Mouse (Mus musculus) CD4-positive naive resting alpha-beta T cell, adult 57 days (primary cell): ENCODE results near the gene Pla2g10. TPM values are rescaled to one million over a fixed set of nuclear protein-coding genes. Genes with fewer than 3 reads are reported as not detected.

Experiments
- total RNA-seq: library from RNA; stranded (reverse); gene quantifications from one replicate; pipeline ENCODE4 v1.2.4, GENCODE M21; 2023

Pla2g10 gene
- not detected for total RNA-seq

GRCm38 (mm10) chr16:13730285-13731255 is at the start of gene Pla2g10:
Gene Pla2g10, minus strand, starts transcription at chr16:13730983.

GRCm38 (mm10) chr16:13671685-13672385 is 58.9 kb downstream of the Pla2g10 start, which contains the start of the genes Bfar and 3110001I22Rik:
Gene Bfar, plus strand, starts transcription at chr16:13671858.
Gene 3110001I22Rik, plus strand, starts transcription at chr16:13671929.

GRCm38 (mm10) chr16:13667878-13668343 is 62.9 kb downstream of the Pla2g10 start, which contains the start of gene Parn:
Gene Parn, minus strand, starts transcription at chr16:13668170.

Other genes starting within 250 kb of the Pla2g10 start
- gene Parn, start 62.8 kb downstream of the Pla2g10 start, total RNA-seq, result 35.2 TPM
- 69.1 TPM for gene Bfar, start 59.1 kb downstream of the Pla2g10 start, total RNA-seq
- gene 3110001I22Rik, start 59.1 kb downstream of the Pla2g10 start, total RNA-seq, result 19.2 TPM
- gene Rrn3, start 49.7 kb upstream of the Pla2g10 start, total RNA-seq, result 32.1 TPM
- gene Ntan1, start 87.9 kb upstream of the Pla2g10 start, total RNA-seq, result 64.1 TPM
- 80.1 TPM for gene Pdxdc1, start 172.1 kb upstream of the Pla2g10 start, total RNA-seq
- 0.98 TPM for gene Mpv17l, start 172.2 kb upstream of the Pla2g10 start, total RNA-seq